Mouse (Mus musculus) kidney, embryonic 14.5 days (tissue): Measurements from ENCODE around the gene Sh2d1a. TPM values are rescaled to one million over a fixed set of nuclear protein-coding genes. Genes with fewer than 3 reads are reported as not detected.

Source experiments
- ATAC-seq: fragments of 200-750 bp; cut with Nextera tagmentation; 2 replicates; pipeline ENCODE4 v1.8.0; 2017; ENCODE audit warnings: moderate number of reproducible peaks, mild to moderate bottlenecking, moderate TSS enrichment, moderate library complexity; ENCODE audit not compliant: low FRiP score, low TSS enrichment
- H3K27ac ChIP-seq: fragments of 300-500 bp; sonication (generic); 2 replicates; pipeline ENCODE4 v1.5.1; 2014; ENCODE audit warnings: low read depth, mild to moderate bottlenecking, low read length, moderate library complexity, mixed read lengths
- H3K27me3 ChIP-seq: fragments of 300-500 bp; sonication (generic); 2 replicates; pipeline ENCODE4 v1.6.1; 2014; ENCODE audit warnings: mild to moderate bottlenecking, low read length; ENCODE audit not compliant: control insufficient read depth, insufficient read depth
- H3K36me3 ChIP-seq: fragments of 300-500 bp; sonication (generic); 2 replicates; pipeline ENCODE4 v1.6.1; 2014; ENCODE audit warnings: low read length, mixed read lengths; ENCODE audit not compliant: control insufficient read depth, insufficient read depth
- H3K4me1 ChIP-seq: fragments of 300-500 bp; sonication (generic); 2 replicates; pipeline ENCODE4 v1.6.1; 2014; ENCODE audit warnings: low read length, mixed read lengths; ENCODE audit not compliant: control insufficient read depth, insufficient read depth
- H3K4me2 ChIP-seq: fragments of 300-500 bp; sonication (generic); replicated peaks from 2 replicates; pipeline ENCODE4 v1.6.1; 2014; ENCODE audit warnings: low read depth, mild to moderate bottlenecking, low read length
- H3K4me3 ChIP-seq: fragments of 300-500 bp; sonication (generic); 2 replicates; pipeline ENCODE4 v1.5.1; 2014; ENCODE audit warnings: mild to moderate bottlenecking, low read length
- H3K9ac ChIP-seq: fragments of 300-500 bp; sonication (generic); 2 replicates; pipeline ENCODE4 v1.6.1; 2014; ENCODE audit warnings: low read depth, mild to moderate bottlenecking, low read length, moderate library complexity
- H3K9me3 ChIP-seq: fragments of 300-500 bp; sonication (generic); 2 replicates; pipeline ENCODE4 v1.6.1; 2016; ENCODE audit warnings: low read length; ENCODE audit not compliant: control insufficient read depth
- WGBS: fragments of 180-500 bp; shearing (Covaris S2); extraction: QIAGEN DNeasy Blood & Tissue Kit; methylation state at CpG from one replicate; pipeline ENCODE4 v1.1.7; 2014; 5-methylcytosine and 5-hydroxymethylcytosine counted together
- polyA plus RNA-seq: library from polyadenylated mRNA; unstranded; fragments of >200 nt; fragmentation: Nextera tagmentation; extraction: Ambion mirVana; gene quantifications from 2 replicates; pipeline ENCODE4 v1.2.1, GENCODE M21; 2014

Sh2d1a gene
- polyA plus RNA-seq, 1 experiment from 2014 or later = 0.31 TPM

GRCm38 (mm10) chrX:42530703-42531102 lies 28.4 kb downstream of the Sh2d1a start:
- H3K4me3 ChIP-seq = no peak overlapping the region
- H3K4me1 ChIP-seq = no peaks in the 10 kb centered on the region
- no peak for ATAC-seq
- H3K27me3 ChIP-seq = no peaks in the 10 kb centered on the region
- no peak overlapping the region for H3K4me2 ChIP-seq
- H3K27ac ChIP-seq = no peak overlapping the region
- WGBS = 84% methylated on average over 4 of the region's 4 CpGs
- H3K9me3 ChIP-seq = no peaks in the 10 kb centered on the region
- H3K36me3 ChIP-seq = no peaks in the 10 kb centered on the region
- no peak overlapping the region for H3K9ac ChIP-seq

DNA sequence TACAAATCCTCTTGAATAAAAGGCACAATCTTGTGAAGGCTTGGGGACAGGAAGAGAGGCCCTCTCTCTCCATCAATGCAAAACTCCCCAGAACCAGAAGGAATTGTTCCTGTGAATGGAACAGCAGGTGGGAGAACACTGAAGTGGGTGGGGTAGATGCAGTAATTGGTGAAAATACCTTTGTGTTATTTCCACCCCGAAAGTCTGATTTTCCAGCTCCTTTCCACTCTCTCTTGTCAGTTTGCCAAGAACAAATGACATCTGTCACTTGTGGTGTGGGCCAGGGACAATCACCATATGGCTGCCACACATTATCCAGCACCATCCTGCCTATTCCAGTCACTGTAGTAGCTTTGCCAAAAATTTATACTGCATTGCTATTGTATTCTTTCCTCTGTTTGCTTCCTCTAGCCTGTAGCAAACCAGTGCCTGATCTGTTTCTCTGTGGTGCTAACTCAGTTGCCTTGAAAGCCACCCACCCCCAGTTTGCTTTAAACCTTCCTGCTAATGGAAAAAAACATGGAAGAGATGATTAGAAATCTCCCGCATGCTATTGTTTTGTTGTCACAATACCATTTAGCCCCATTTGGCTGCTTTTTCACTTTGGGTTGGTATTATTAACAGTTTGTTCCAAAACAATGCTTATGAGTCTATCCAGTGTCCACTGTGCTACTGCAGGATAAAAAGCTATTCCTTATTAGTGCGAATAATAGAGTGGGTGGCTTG lies 37.9 kb downstream of the Sh2d1a start:
- ATAC-seq = no peak

GRCm38 (mm10) chrX:42540756-42541053 lies 38.5 kb downstream of the Sh2d1a start:
- H3K36me3 ChIP-seq = no peaks in the 10 kb centered on the region
- peak overlapping the region; percentile 19 for H3K4me2 ChIP-seq
- H3K9ac ChIP-seq = no peak overlapping the region
- no peak overlapping the region for H3K27ac ChIP-seq
- 43% methylated on average over 5 of the region's 5 CpGs for WGBS
- peak overlapping the region; percentile 12; the same call in 1 of the 2 replicates for H3K4me3 ChIP-seq
- H3K4me1 ChIP-seq = no peaks in the 10 kb centered on the region
- no peaks in the 10 kb centered on the region for H3K9me3 ChIP-seq
- no peaks in the 10 kb centered on the region for H3K27me3 ChIP-seq
- no peak for ATAC-seq

More for the DNA sequence above, 37.9 kb downstream of the Sh2d1a start:
- Histone ChIP-seq H3K27ac (no peak overlapping the region), H3K36me3 (no peaks in the 10 kb centered on the region), H3K4me1 (no peaks in the 10 kb centered on the region), H3K9me3 (no peaks in the 10 kb centered on the region), H3K4me2 (peak overlapping the region; percentile 19), H3K27me3 (no peaks in the 10 kb centered on the region), H3K4me3 (peak overlapping the region; percentile 12; the same call in 1 of the 2 replicates), H3K9ac (no peak overlapping the region)
- WGBS = 46% methylated on average over 3 of the region's 3 CpGs

- H3K27ac ChIP-seq = no peak overlapping the region
- 80% methylated on average over 1 of the region's 1 CpGs for WGBS
- no peak overlapping the region for H3K4me2 ChIP-seq
- H3K27me3 ChIP-seq = no peaks in the 10 kb centered on the region
- H3K9ac ChIP-seq = no peak overlapping the region
- H3K36me3 ChIP-seq = no peaks in the 10 kb centered on the region
- no peaks in the 10 kb centered on the region for H3K4me1 ChIP-seq
- H3K9me3 ChIP-seq = no peaks in the 10 kb centered on the region
- no peak overlapping the region for H3K4me3 ChIP-seq
- ATAC-seq = no peak
Observed at GRCm38 (mm10) chrX:42545076-42545475, 42.8 kb downstream of the Sh2d1a start.

DNA sequence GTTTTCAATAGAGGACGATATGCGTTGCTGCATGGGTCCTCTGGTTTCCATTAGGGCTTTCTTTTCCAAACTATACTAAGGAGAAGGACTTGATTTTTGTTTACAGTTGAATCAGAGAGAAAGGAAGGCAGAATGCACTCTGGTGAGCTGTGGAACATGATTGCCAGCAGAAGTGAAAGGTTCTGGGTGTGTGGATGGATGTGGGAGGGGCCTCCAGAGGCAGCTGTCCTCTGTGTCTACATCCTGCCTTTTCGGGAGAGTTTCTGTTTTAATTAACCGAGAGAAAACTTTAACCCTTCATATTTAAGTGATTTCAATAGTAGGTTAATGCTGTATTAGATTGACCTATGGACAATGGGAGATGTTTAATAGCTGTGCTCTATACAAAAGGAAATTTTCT lies 46.3 kb downstream of the Sh2d1a start:
- Histone ChIP-seq H3K36me3 (no peaks in the 10 kb centered on the region), H3K27ac (no peak overlapping the region), H3K4me2 (no peak overlapping the region), H3K4me3 (no peak overlapping the region), H3K27me3 (no peaks in the 10 kb centered on the region), H3K9me3 (no peaks in the 10 kb centered on the region), H3K4me1 (no peaks in the 10 kb centered on the region), H3K9ac (no peak overlapping the region)
- WGBS = 71% methylated on average over 4 of the region's 4 CpGs
- ATAC-seq = no peak

GRCm38 (mm10) chrX:42557284-42557683 lies 55.0 kb downstream of the Sh2d1a start:
- no peak overlapping the region for H3K9ac ChIP-seq
- H3K4me2 ChIP-seq = no peak overlapping the region
- no peaks in the 10 kb centered on the region for H3K9me3 ChIP-seq
- H3K27me3 ChIP-seq = no peaks in the 10 kb centered on the region
- no peaks in the 10 kb centered on the region for H3K4me1 ChIP-seq
- ATAC-seq = no peak
- no peak overlapping the region for H3K27ac ChIP-seq
- 30% methylated on average over 7 of the region's 7 CpGs for WGBS
- no peaks in the 10 kb centered on the region for H3K36me3 ChIP-seq
- H3K4me3 ChIP-seq = no peak overlapping the region

- Histone ChIP-seq H3K4me3 (no peak overlapping the region), H3K4me2 (no peak overlapping the region), H3K36me3 (no peaks in the 10 kb centered on the region), H3K9ac (no peak overlapping the region), H3K27ac (no peak overlapping the region), H3K9me3 (no peaks in the 10 kb centered on the region), H3K27me3 (no peaks in the 10 kb centered on the region), H3K4me1 (no peaks in the 10 kb centered on the region)
- WGBS = 75% methylated on average over 4 of the region's 4 CpGs
- no peak for ATAC-seq
Observed at GRCm38 (mm10) chrX:42558683-42559082, 56.4 kb downstream of the Sh2d1a start.

Other genes with a start within 250 kb of the Sh2d1a start
- not detected in 2 replicates for gene Tex13c2, start 12.8 kb upstream of the Sh2d1a start, polyA plus RNA-seq